ENCODE assay signal across 11 mouse cellular contexts in genomic region chr5:23874457-23874856, GRCm38 (mm10). TPM values are rescaled to one million over a fixed set of nuclear protein-coding genes. Genes with fewer than 3 reads are reported as not detected.
DNase-seq lines count a peak whose midpoint lies in the region; ATAC-seq and TF ChIP-seq lines count a peak whose summit lies in the region.
"Had no signal": no experiment of that assay in that cellular context is flagged by ENCODE, and none has a peak within 500 bp of the region (broad histone marks: within the 10 kb centered on the region; RNA-seq: fewer than 3 reads in every experiment).

No protein-coding gene starts in this region.

- no peaks in the 10 kb centered on the region for H3K36me3 ChIP-seq in spleen, adult 2 months (ENCODE audit: control insufficient read depth, insufficient read depth, low read length)
- no peaks in the 10 kb centered on the region for H3K36me3 ChIP-seq in forebrain, embryonic 10.5 days (replicated peaks)

- peak overlapping the region; percentile 93 for H3K27ac ChIP-seq in spleen, adult 2 months (ENCODE audit: insufficient read depth, low read length)
- H3K27ac ChIP-seq in forebrain, embryonic 10.5 days: no peak overlapping the region

- no peaks in the 10 kb centered on the region for H3K27me3 ChIP-seq in spleen, adult 2 months (ENCODE audit: control insufficient read depth, insufficient read depth, low read length)
- no peaks in the 10 kb centered on the region for H3K27me3 ChIP-seq in forebrain, embryonic 10.5 days (ENCODE audit: poor library complexity, severe bottlenecking)

- 17% methylated on average over 5 of the region's 5 CpGs for WGBS in spleen, adult 2 months
- 67% methylated on average over 5 of the region's 5 CpGs for WGBS in forebrain, embryonic 10.5 days

- no peak; the same call in 1 of the 2 replicates for TF ChIP-seq POLR2A in spleen, adult 2 months (IDR thresholded peaks at IDR 0.05; ENCODE audit: low read depth, low read length)

- TF ChIP-seq CTCF in spleen, adult 2 months (IDR thresholded peaks at IDR 0.05; ENCODE audit: extremely low read depth, insufficient read depth, insufficient read length, insufficient replicate concordance): no peak

- H3K4me1 ChIP-seq in spleen, adult 2 months (ENCODE audit: control insufficient read depth, insufficient read depth, insufficient read length): peaks cover 23% of the 10 kb centered on the region
- H3K4me1 ChIP-seq in forebrain, embryonic 10.5 days: no peaks in the 10 kb centered on the region

- peak overlapping the region; percentile 43; the same call in 1 of the 2 replicates for H3K4me3 ChIP-seq in spleen, adult 2 months (ENCODE audit: extremely low read depth, insufficient read depth, insufficient read length)
- H3K4me3 ChIP-seq in forebrain, embryonic 10.5 days: no peak overlapping the region

- ATAC-seq in common myeloid progenitor, adult 5-6 weeks (replicated peaks; ENCODE audit: low read depth, poor library complexity, severe bottlenecking): peak; percentile 92
- ATAC-seq in inflammation-experienced regulatory T-cells, adult 6 months: peak; percentile 77

- no peaks in the 10 kb centered on the region for H3K9me3 ChIP-seq in forebrain, embryonic 10.5 days

- DNase-seq in heart, adult 18-20 months: peak; percentile 41 to 55
- no peak for DNase-seq in heart, adult 8-10 months (ENCODE audit: low spot score)
- peak; percentile 73 to 89 for DNase-seq in spleen, adult 2 months (ENCODE audit: low read depth in 1 of 2, low spot score in 2 of 2)
- no peak for DNase-seq in forebrain, embryonic 10.5 days (ENCODE audit: extremely low spot score, low spot score)
- DNase-seq in c-Kit-positive CD71-positive TER-119-positive erythroid progenitor cells, embryonic 14.5 days (ENCODE audit: low spot score): no peak
- no peak for DNase-seq in cerebellum, postnatal 36 days
- DNase-seq: cerebellum, adult 9-11 months; kidney, postnatal 14 days; liver had no signal

RNA-seq across cellular contexts. Expression of gene Tomm7, which starts 30.5 kb away (rescaled TPM):
- total RNA-seq in heart, adult 18-20 months (2021): 100 to 1,000 TPM; 110 to 111 TPM
- total RNA-seq in heart, adult 8-10 months (2022): 100 to 1,000 TPM in 2 of 4 experiments, 10 to 100 TPM in 2; 97.9 to 120 (median 104) TPM
- total RNA-seq in common myeloid progenitor, adult 5-6 weeks (2017): 229 and 298 TPM in 2 replicates
- 100 to 1,000 TPM in 2 of 3 experiments, 10 to 100 TPM in 1; 73.2 to 127 (median 116) TPM for polyA plus RNA-seq in inflammation-experienced regulatory T-cells, adult 6 months (2017; shearing (Covaris generic))
- 10.3 and 12.6 TPM in 2 replicates for polyA plus RNA-seq in spleen, adult 2 months (2012; rRNA removed)
- 143 and 147 TPM in 2 replicates for polyA plus RNA-seq in forebrain, embryonic 10.5 days (2016; fragmentation: Nextera tagmentation; extraction: Ambion mirVana)

Comparison
In these comparisons a context has a peak if more than half of its experiments do, and no peak if none do; other contexts are left out.
1. DNase-seq: peak in heart, adult 18-20 months (2 of 2) and spleen, adult 2 months (2 of 2); none in heart, adult 8-10 months (single experiment), forebrain, embryonic 10.5 days (single experiment), c-Kit-positive CD71-positive TER-119-positive erythroid progenitor cells, embryonic 14.5 days (single experiment) and cerebellum, postnatal 36 days (0 of 2).